Mouse (Mus musculus) brain, adult 10 weeks (tissue): ENCODE results near the gene Stx19. TPM values are rescaled to one million over a fixed set of nuclear protein-coding genes. Genes with fewer than 3 reads are reported as not detected.

ENCODE experiments used
- polyA plus RNA-seq: library from polyadenylated mRNA; stranded (reverse); fragments of 350-450 nt; fragmentation: Illumina TruSeq; extraction: RNeasy Lipid Tissue Mini Kit (QIAGEN cat#74804); gene quantifications from one replicate; pipeline ENCODE4 v1.2.3, GENCODE M21; 2015; ENCODE audit warnings: low read depth, low replicate concordance

The Stx19 gene
- not detected for polyA plus RNA-seq

GRCm38 (mm10) chr16:62814491-62814890 lies at the start of gene Stx19:
Gene Stx19 (plus strand): TSS chr16:62814676.

GRCm38 (mm10) chr16:62786621-62787331 lies 27.7 kb upstream of the Stx19 start, which contains the start of gene Nsun3:
Gene Nsun3 (minus strand): TSS chr16:62786818.

GRCm38 (mm10) chr16:62846498-62847312 lies 32.2 kb downstream of the Stx19 start, which contains the start of gene Arl13b:
Gene Arl13b (minus strand): TSS chr16:62847040.

DNA sequence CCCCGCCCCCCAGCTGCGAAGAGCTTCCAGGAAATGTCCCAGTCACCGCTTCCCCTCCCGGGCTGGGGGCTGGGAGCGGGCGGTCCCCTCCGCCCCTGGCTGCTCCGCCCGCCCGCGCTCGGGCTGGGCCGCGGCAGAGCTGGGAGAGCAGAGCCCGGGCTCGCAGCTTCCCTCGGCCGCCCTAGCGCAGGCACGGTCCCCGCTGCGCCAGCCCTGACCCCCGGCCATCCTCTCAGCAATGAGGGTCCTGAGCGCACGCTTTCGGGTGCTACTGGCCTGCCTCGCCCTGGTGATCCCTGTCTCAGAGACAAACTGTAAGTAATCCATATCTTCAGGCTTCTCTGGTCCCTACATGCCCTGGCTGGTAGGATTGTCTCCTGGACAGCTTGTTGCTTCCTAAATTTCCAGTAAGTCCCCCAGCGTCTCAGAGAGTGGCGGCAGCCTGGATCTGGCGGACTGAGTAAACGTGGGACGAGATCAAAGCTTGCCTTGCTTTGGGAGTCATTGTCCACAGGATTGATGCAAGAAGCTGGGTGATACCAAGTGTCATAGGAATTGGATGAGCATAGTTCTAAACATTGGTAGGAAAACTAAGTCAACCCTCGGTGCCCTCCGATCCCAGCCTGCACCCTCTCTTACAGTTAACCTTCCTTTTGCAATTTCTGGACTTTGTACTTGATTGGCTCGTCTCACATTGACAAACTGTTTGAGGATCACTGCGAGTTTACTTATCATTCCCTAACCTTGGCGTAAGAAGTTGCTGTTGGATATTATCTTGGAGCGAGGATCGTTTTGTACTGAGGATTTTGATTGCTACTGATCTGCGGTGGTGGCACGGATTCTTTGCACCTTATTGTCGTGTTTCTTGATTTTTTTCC lies 40.0 kb downstream of the Stx19 start, which contains the start of gene Pros1:
Gene Pros1 (plus strand): TSS at position 117 of the 878 bp plus-strand sequence.

Other genes with a start within 250 kb of the Stx19 start
- 9.5 TPM for gene Nsun3, start 27.9 kb upstream of the Stx19 start, polyA plus RNA-seq
- gene Arl13b, start 32.4 kb downstream of the Stx19 start, polyA plus RNA-seq: 10.2 TPM
- gene Pros1, start 39.6 kb downstream of the Stx19 start, polyA plus RNA-seq: 10.4 TPM